Comparison of ENCODE assay signal across 27 mouse cellular contexts in genomic region chr8:31584661-31585060, GRCm38 (mm10).
A peak's percentile ranks its signal among the peaks of the same experiment; 100 is the strongest.
DNase-seq lines count a peak whose midpoint lies in the region; ATAC-seq and TF ChIP-seq lines count a peak whose summit lies in the region.
"Had no signal": no experiment of that assay in that cellular context is flagged by ENCODE, and none has a peak within 500 bp of the region (broad histone marks: within the 10 kb centered on the region; RNA-seq: fewer than 3 reads in every experiment).

No protein-coding gene starts in this region.

- peak; percentile 30 for DNase-seq in forebrain, postnatal 0 days
- DNase-seq in lung, postnatal 10 days, result no peak
- peak; percentile 5 for DNase-seq in brain, adult 2 months (ENCODE audit: low read depth, low spot score)
- DNase-seq: adrenal gland, adult 8-10 months; adrenal gland, postnatal 14 days; adrenal gland, postnatal 36 days; B cell, adult 2 months; cerebellum, adult 11 months; cerebellum, adult 18-20 months; cerebellum, adult 8-10 months; cerebellum, adult 9-11 months; cerebellum, postnatal 14 days; cerebellum, postnatal 36 days; embryo, embryonic 11 days had no signal

- H3K4me1 ChIP-seq in forebrain, postnatal 0 days (ENCODE audit: insufficient read depth), result no peaks in the 10 kb centered on the region
- no peaks in the 10 kb centered on the region for H3K4me1 ChIP-seq in forebrain, embryonic 13.5 days
- no peaks in the 10 kb centered on the region for H3K4me1 ChIP-seq in lung, embryonic 15.5 days
- H3K4me1 ChIP-seq: embryonic facial prominence, embryonic 13.5 days; embryonic facial prominence, embryonic 15.5 days; forebrain, embryonic 10.5 days; forebrain, embryonic 12.5 days; forebrain, embryonic 15.5 days had no signal

- H3K4me3 ChIP-seq in forebrain, postnatal 0 days (ENCODE audit: low read depth, low read length), result no peak overlapping the region
- no peak overlapping the region for H3K4me3 ChIP-seq in forebrain, embryonic 13.5 days
- H3K4me3 ChIP-seq in lung, embryonic 15.5 days, result no peak overlapping the region
- H3K4me3 ChIP-seq: embryonic facial prominence, embryonic 13.5 days; embryonic facial prominence, embryonic 15.5 days; erythroblast, embryonic 14.5 days; forebrain, embryonic 10.5 days; forebrain, embryonic 12.5 days; forebrain, embryonic 15.5 days had no signal

- 0 out of 2 replicates have a peak, but pooled peaks cover 3% of the 10 kb centered on the region for H3K9me3 ChIP-seq in forebrain, postnatal 0 days (ENCODE audit: low read length)
- H3K9me3 ChIP-seq in forebrain, embryonic 13.5 days (replicated peaks), result no peaks in the 10 kb centered on the region
- no peaks in the 10 kb centered on the region for H3K9me3 ChIP-seq in lung, embryonic 15.5 days
- H3K9me3 ChIP-seq: embryonic facial prominence, embryonic 13.5 days; embryonic facial prominence, embryonic 15.5 days; forebrain, embryonic 15.5 days; G1E had no signal

- H3K27ac ChIP-seq in forebrain, postnatal 0 days (ENCODE audit: low read depth, low read length), result no peak overlapping the region
- H3K27ac ChIP-seq in forebrain, embryonic 13.5 days, result no peak overlapping the region
- H3K27ac ChIP-seq in lung, embryonic 15.5 days, result no peak overlapping the region
- H3K27ac ChIP-seq: embryonic facial prominence, embryonic 13.5 days; embryonic facial prominence, embryonic 15.5 days; forebrain, embryonic 10.5 days; forebrain, embryonic 12.5 days; forebrain, embryonic 15.5 days had no signal

- H3K9ac ChIP-seq in forebrain, postnatal 0 days, result no peak overlapping the region
- H3K9ac ChIP-seq in forebrain, embryonic 13.5 days, result no peak overlapping the region
- no peak overlapping the region for H3K9ac ChIP-seq in lung, embryonic 15.5 days
- H3K9ac ChIP-seq: embryonic facial prominence, embryonic 13.5 days; embryonic facial prominence, embryonic 15.5 days; forebrain, embryonic 12.5 days; forebrain, embryonic 15.5 days had no signal

- no peaks in the 10 kb centered on the region for H3K27me3 ChIP-seq in forebrain, postnatal 0 days (ENCODE audit: insufficient read depth, low read length)
- H3K27me3 ChIP-seq in forebrain, embryonic 13.5 days, result no peaks in the 10 kb centered on the region
- no peaks in the 10 kb centered on the region for H3K27me3 ChIP-seq in lung, embryonic 15.5 days
- H3K27me3 ChIP-seq: CH12.LX; embryonic facial prominence, embryonic 13.5 days; embryonic facial prominence, embryonic 15.5 days; forebrain, embryonic 12.5 days; forebrain, embryonic 15.5 days; Patski had no signal

- no peak for TF ChIP-seq CTCF in forebrain, postnatal 0 days (IDR thresholded peaks at IDR 0.05; ENCODE audit: low read depth)

- no peak for ATAC-seq in forebrain, postnatal 0 days
- no peak for ATAC-seq in forebrain, embryonic 13.5 days
- ATAC-seq in lung, embryonic 15.5 days (ENCODE audit: borderline replicate concordance, extremely low read depth, low FRiP score, low TSS enrichment), result peak; percentile 62; the same call in 1 of the 2 replicates
- ATAC-seq: activated CD4-positive, CD25-positive, alpha-beta regulatory T cell, adult 4 months; CD4-positive, CD25-positive, alpha-beta regulatory T cell, adult 4 months; forebrain, embryonic 15.5 days; Patski had no signal

- no peaks in the 10 kb centered on the region for H3K36me3 ChIP-seq in forebrain, postnatal 0 days (ENCODE audit: insufficient read depth)
- H3K36me3 ChIP-seq in forebrain, embryonic 13.5 days (ENCODE audit: poor library complexity, severe bottlenecking), result no peaks in the 10 kb centered on the region
- H3K36me3 ChIP-seq in lung, embryonic 15.5 days, result no peaks in the 10 kb centered on the region
- H3K36me3 ChIP-seq: embryonic facial prominence, embryonic 13.5 days; embryonic facial prominence, embryonic 15.5 days; forebrain, embryonic 10.5 days; forebrain, embryonic 12.5 days; forebrain, embryonic 15.5 days; G1E had no signal

- no peak overlapping the region for H3K4me2 ChIP-seq in forebrain, postnatal 0 days (ENCODE audit: low read depth)
- no peak overlapping the region for H3K4me2 ChIP-seq in forebrain, embryonic 13.5 days
- H3K4me2 ChIP-seq in lung, embryonic 15.5 days, result no peak overlapping the region
- H3K4me2 ChIP-seq: embryonic facial prominence, embryonic 13.5 days; embryonic facial prominence, embryonic 15.5 days; forebrain, embryonic 12.5 days; forebrain, embryonic 15.5 days had no signal

- 84% methylated on average over 1 of the region's 1 CpGs for WGBS in forebrain, postnatal 0 days
- WGBS in forebrain, embryonic 13.5 days, result 92% methylated on average over 1 of the region's 1 CpGs
- 50% methylated on average over 1 of the region's 1 CpGs for WGBS in lung, embryonic 15.5 days
